Mouse (Mus musculus): Measurements from ENCODE around the gene Lyl1.

DNA sequence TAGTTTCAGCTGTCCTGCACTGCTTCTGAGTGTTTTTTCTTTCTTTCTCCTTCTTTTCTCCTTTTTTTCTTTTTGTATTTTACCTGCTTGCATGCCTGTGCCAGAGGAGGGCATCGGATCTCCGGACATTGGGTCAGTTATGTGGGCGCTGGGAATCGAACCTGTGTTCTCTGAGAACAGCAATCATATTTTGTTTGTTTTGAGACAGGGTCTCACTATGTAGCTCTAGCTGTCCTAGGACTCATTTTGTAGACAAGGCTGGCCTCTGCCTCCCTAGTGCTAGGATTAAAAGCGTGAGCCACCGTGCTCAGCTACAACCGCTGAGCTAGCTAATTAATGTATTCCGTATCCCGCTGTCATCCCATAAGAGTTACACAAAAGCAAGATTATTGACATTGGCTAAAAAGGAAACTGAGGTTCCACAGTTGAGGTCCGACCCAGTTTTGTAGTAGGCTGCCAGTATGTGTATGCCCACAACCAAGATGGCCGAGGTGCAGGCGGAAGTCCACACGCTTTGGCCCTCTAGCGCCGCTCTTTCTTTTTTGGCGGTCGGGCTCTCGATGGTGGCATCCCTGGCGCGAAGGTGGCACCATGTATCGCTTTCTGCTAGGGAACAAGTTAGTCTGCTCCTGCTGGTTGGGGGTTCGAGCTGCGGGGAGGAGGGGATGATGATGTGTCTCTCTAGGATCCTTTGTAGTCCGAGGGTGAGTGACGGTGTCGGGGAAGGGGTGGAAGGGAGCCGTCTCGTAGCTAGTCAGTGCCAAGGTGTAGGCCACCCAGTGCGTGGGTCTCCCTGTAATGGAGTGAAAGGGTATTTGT is 36.5 kb upstream of the Lyl1 start:
- TF ChIP-seq CTCF (IDR thresholded peaks at IDR 0.05; ENCODE audit: control insufficient read depth, insufficient read depth, low read length) (peak; percentile 58; the same call in 1 of the 2 replicates), POLR2A (IDR thresholded peaks at IDR 0.05; ENCODE audit: borderline replicate concordance, control insufficient read depth, low read depth, low read length) (peak; percentile 72; the same call in 1 of the 2 replicates)
